Mouse (Mus musculus) kidney, postnatal 25 days (tissue): ENCODE data around the gene Gucy1b1.

Experiments
- DNase-seq, 2 experiments: peaks; one replicate each; pipeline ENCODE4 v3.0.0; 2021; ENCODE audit warnings: mixed read lengths in 2 of 2

Gucy1b1 gene

GRCm38 (mm10) chr3:82030008-82030748, 44.3 kb downstream of the Gucy1b1 start:
- DNase-seq: no peak

DNA sequence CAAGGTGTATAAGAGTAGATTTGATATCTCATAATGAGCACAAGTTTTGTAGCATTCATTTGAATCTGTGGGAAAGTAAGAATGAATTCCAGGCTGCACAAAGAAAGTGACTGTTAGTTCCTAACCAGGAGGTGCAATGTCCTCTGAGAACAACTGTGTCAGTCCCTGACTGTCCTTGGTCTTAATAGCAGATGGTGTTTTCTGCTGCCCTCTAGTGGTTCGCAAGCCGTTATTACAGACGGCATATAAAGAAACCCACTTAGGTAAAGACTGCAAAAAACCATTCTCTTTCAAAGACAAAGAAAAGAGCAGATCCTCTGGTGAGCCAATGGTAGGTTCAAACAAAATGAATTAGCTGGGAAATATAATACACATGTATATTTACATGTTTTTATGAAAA, 45.3 kb downstream of the Gucy1b1 start:
- DNase-seq: peak; percentile 25 to 42

DNA sequence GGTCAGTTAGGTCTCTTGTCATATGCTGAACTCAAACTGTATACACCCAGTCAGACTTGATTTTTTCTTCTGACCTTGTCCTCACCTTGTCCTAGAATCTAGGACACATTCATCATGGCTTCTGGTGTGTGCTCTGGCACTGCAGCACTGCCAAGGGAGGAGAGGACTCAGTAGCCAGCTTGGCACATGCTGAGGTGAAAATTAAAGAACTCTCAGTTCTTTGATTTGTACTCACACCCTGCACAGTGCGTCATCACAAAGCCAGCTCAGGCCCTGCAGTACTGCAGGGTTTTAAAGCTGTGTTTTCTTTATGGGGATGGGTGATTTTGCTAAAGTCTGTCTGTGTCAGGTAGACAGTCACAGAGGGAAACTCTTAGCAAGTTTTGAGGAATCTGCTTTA, 47.2 kb downstream of the Gucy1b1 start:
- no peak for DNase-seq

- DNase-seq: no peak
Observed at GRCm38 (mm10) chr3:82023065-82023464, 51.4 kb downstream of the Gucy1b1 start.

- no peak for DNase-seq
Observed at GRCm38 (mm10) chr3:82022421-82022920, 52.0 kb downstream of the Gucy1b1 start.

DNA sequence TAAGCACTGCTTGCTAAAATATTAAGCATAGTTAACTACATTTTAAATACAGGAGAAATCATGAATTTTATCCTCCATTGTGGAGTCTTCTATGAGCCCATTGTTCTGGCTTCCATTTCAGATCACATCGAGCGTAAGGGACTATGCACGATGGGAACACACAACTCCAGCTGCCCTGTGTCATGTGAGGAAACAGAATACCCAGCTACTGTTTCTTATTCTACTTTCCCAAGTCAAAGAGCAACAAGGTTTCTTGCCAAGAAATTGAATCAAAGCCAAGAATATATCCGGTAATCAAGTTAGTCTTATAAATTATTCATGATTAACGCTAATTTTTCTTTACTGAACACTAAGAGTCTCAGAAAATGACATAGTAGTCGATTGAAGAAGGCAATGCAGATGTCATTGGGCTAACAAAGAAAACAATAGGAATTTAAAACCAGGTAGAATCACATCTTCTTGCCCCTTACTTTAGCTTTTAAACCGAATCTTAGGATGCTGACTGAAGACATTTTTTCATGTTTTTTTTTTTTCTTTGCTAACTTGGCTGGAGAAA, 60.3 kb downstream of the Gucy1b1 start:
- no peak for DNase-seq

GRCm38 (mm10) chr3:82007002-82007401, 67.5 kb downstream of the Gucy1b1 start:
- DNase-seq: no peak

- DNase-seq: peak in 1 of 2 experiments; percentile 47
Observed at GRCm38 (mm10) chr3:81995988-81996387, 78.5 kb downstream of the Gucy1b1 start.

- no peak for DNase-seq
Observed at GRCm38 (mm10) chr3:81995371-81995770, 79.1 kb downstream of the Gucy1b1 start.

DNA sequence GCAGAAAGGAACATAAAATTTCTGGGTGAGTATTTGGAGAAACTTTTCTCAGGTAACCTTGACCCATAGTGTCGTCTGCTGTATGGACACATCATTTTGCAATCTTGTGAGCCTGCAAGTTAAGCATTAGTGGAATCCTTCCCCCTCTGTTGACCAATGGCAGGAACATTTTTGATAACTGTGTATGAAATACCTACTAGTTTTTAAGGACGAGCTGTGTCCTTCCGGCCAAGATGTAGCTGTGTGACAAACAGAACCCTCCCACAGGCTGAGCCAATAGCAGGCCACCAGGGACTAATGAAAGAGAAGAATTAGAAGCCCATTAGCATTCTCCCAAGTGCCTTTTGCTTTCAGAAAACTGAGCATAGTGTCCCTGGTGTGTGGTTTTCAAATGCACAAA, 84.0 kb downstream of the Gucy1b1 start:
- no peak for DNase-seq

- no peak for DNase-seq
Observed at GRCm38 (mm10) chr3:81989692-81990141, 84.8 kb downstream of the Gucy1b1 start.

- no peak for DNase-seq
Observed at GRCm38 (mm10) chr3:81987628-81988027, 86.9 kb downstream of the Gucy1b1 start.

DNA sequence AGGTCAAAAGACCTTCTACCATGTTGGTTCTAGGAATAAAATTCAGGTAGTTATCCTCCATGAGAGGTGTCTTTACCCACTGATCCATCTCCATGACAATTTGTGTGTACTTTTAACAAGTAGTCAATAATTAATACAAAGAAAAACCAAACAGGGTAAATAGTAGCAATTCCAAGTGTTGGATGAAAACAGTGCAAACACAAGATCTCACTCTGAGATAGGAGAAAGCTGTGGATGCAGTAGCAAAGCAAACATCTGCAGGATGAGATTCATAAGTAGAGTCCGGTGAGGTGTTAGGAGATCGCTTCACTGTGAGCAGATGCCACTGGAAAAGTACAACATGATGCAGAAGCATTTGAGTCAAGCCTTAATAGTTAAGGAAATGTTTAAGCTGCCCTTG, 88.4 kb downstream of the Gucy1b1 start:
- DNase-seq: no peak

- DNase-seq: no peak
Observed at GRCm38 (mm10) chr3:81985100-81985499, 89.4 kb downstream of the Gucy1b1 start.

DNA sequence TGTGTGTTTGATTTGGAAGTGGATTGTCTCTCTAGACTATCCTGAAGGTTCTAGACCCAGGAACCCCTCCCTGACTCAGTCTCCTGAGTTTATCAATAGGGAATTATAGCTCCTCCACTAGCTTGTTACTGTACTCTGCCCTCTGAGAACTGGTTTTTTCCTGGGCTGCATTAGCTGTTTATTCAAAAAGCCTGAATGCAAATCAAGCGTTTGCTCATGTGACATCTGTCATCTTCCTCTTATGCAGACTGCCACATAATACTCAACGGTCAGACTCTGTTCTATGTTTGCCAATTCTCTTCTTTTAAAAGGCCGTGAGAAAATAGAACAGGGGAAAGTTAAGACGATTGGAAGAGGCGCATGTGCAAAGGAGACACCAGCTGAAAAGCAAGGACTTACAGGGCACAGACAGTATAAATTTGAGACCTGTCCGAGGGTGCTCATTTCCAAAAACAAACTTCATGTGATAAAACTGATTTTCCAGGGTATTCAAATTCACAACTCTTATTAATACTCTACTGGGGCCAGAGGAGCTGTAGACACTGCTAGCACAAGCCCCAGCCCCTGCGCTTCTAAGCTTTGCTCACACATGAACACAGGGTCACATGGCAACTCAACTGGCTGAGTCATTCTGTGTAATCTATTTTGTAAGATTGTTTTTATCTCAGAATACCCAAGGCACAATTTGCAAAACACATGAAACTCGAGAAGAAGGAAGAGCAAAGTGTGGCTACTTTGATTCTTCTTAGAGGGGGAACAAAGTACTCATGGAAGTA, 91.2 kb downstream of the Gucy1b1 start:
- no peak for DNase-seq
